Mouse (Mus musculus) heart, postnatal 0 days (tissue): ENCODE results near the gene Olfr464. TPM values are rescaled to one million over a fixed set of nuclear protein-coding genes. Genes with fewer than 3 reads are reported as not detected.
"Not testable (repeated sequence)": the region's sequence is repeated elsewhere in the genome, so short reads cannot be mapped to it uniquely, and the experiment has no call there.

ENCODE experiments used
- ATAC-seq: fragments of 200-750 bp; cut with Nextera tagmentation; 2 replicates; pipeline ENCODE4 v1.8.0; 2017; ENCODE audit warnings: low read depth, moderate number of reproducible peaks, moderate library complexity; ENCODE audit not compliant: insufficient read depth
- DNase-seq: peaks from one replicate; pipeline ENCODE4 v3.0.0-alpha.2; 2016; ENCODE audit warnings: low spot score
- H3K27ac ChIP-seq: fragments of 300-500 bp; sonication (generic); 2 replicates; pipeline ENCODE4 v1.5.1; 2014; ENCODE audit warnings: low read depth, mild to moderate bottlenecking
- H3K27me3 ChIP-seq: fragments of 300-500 bp; sonication (generic); 2 replicates; pipeline ENCODE4 v1.6.1; 2014; ENCODE audit warnings: low read length, mixed read lengths; ENCODE audit not compliant: control insufficient read depth, insufficient read depth
- H3K36me3 ChIP-seq: fragments of 300-500 bp; sonication (generic); replicated peaks from 2 replicates; pipeline ENCODE4 v1.6.1; 2014; ENCODE audit warnings: low read length, mixed read lengths; ENCODE audit not compliant: control insufficient read depth, insufficient read depth
- H3K4me1 ChIP-seq: fragments of 300-500 bp; sonication (generic); 2 replicates; pipeline ENCODE4 v1.6.1; 2014; ENCODE audit warnings: antibody characterized with exemption; ENCODE audit not compliant: control insufficient read depth, insufficient read depth
- H3K4me2 ChIP-seq: fragments of 300-500 bp; sonication (generic); 2 replicates; pipeline ENCODE4 v1.6.1; 2014; ENCODE audit warnings: low read depth, mild to moderate bottlenecking, low read length, moderate library complexity
- H3K4me3 ChIP-seq: fragments of 300-500 bp; sonication (generic); 2 replicates; pipeline ENCODE4 v1.5.1; 2014; ENCODE audit warnings: low read depth, low read length
- H3K9ac ChIP-seq: fragments of 300-500 bp; sonication (generic); replicated peaks from 2 replicates; pipeline ENCODE4 v1.6.1; 2014; ENCODE audit warnings: low read depth, low read length, mixed read lengths
- H3K9me3 ChIP-seq: fragments of 300-500 bp; sonication (generic); replicated peaks from 2 replicates; pipeline ENCODE4 v1.6.1; 2016; ENCODE audit warnings: low read length; ENCODE audit not compliant: control insufficient read depth
- CTCF ChIP-seq: IDR thresholded peaks from 2 replicates; pipeline ENCODE4 v1.5.1; 2016; ENCODE audit warnings: antibody characterized with exemption, control low read depth, low read depth
- EP300 ChIP-seq: IDR thresholded peaks from 2 replicates; pipeline ENCODE4 v1.6.1; 2016; ENCODE audit warnings: antibody characterized with exemption, low read depth
- WGBS: fragments of 180-500 bp; shearing (Covaris S2); extraction: QIAGEN DNeasy Blood & Tissue Kit; methylation state at CpG from one replicate; pipeline ENCODE4 v1.1.7; 2014; 5-methylcytosine and 5-hydroxymethylcytosine counted together
- polyA plus RNA-seq: library from polyadenylated mRNA; unstranded; fragments of >200 nt; fragmentation: Nextera tagmentation; extraction: Ambion mirVana; gene quantifications from 2 replicates; pipeline ENCODE4 v1.2.1, GENCODE M21; 2015
- total RNA-seq: library from RNA; depleted of rRNA; stranded (reverse); fragments of >200 nt; gene quantifications from 2 replicates; pipeline ENCODE4 v1.2.3, GENCODE M21; 2014; ENCODE audit warnings: low replicate concordance

Olfr464 gene
- total and polyA plus RNA-seq, 2 experiments from 2014 or later, result not detected

- ATAC-seq (no peak), DNase-seq (no peak)
- Histone ChIP-seq H3K4me1 (no peaks in the 10 kb centered on the region), H3K27ac (no peak overlapping the region), H3K36me3 (no peaks in the 10 kb centered on the region), H3K4me3 (no peak overlapping the region), H3K4me2 (no peak overlapping the region), H3K27me3 (no peaks in the 10 kb centered on the region), H3K9me3 (no peaks in the 10 kb centered on the region), H3K9ac (no peak overlapping the region)
- TF ChIP-seq EP300, result no peak
- TF ChIP-seq CTCF, result peak; percentile 51
- WGBS, result 44% methylated on average over 5 of the region's 5 CpGs
These were observed 37.3 kb downstream of the Olfr464 start for GRCm38 (mm10) chr11:87883493-87883892.

- Histone ChIP-seq H3K9ac (no peak overlapping the region), H3K4me3 (no peak overlapping the region), H3K27me3 (0 out of 2 replicates have a peak, but pooled peaks cover 2% of the 10 kb centered on the region), H3K9me3 (no peaks in the 10 kb centered on the region), H3K36me3 (no peaks in the 10 kb centered on the region), H3K27ac (no peak overlapping the region), H3K4me2 (no peak overlapping the region), H3K4me1 (no peaks in the 10 kb centered on the region)
- TF ChIP-seq EP300 (no peak), CTCF (no peak)
- 56% methylated on average over 4 of the region's 4 CpGs for WGBS
- DNase-seq (no peak), ATAC-seq (no peak)
These were observed 39.1 kb downstream of the Olfr464 start for GRCm38 (mm10) chr11:87881714-87882113.

GRCm38 (mm10) chr11:87879826-87880225, 40.9 kb downstream of the Olfr464 start:
- TF ChIP-seq CTCF (no peak), EP300 (no peak)
- Histone ChIP-seq H3K4me1 (no peaks in the 10 kb centered on the region), H3K4me3 (no peak overlapping the region), H3K9ac (no peak overlapping the region), H3K36me3 (no peaks in the 10 kb centered on the region), H3K4me2 (no peak overlapping the region), H3K9me3 (no peaks in the 10 kb centered on the region), H3K27me3 (0 out of 2 replicates have a peak, but pooled peaks cover 2% of the 10 kb centered on the region), H3K27ac (no peak overlapping the region)
- ATAC-seq, result no peak
- DNase-seq, result no peak
- WGBS, result 81% methylated on average over 9 of the region's 9 CpGs

GRCm38 (mm10) chr11:87875436-87875835, 45.3 kb downstream of the Olfr464 start, which contains the start of gene Epx:
TSS of gene Epx (minus strand) at chr11:87875536.
- WGBS, result 80% methylated on average over 6 of the region's 6 CpGs
- Histone ChIP-seq H3K36me3 (no peaks in the 10 kb centered on the region), H3K27ac (no peak within 1 kb of the TSS), H3K4me2 (no peak within 1 kb of the TSS), H3K9ac (no peak within 1 kb of the TSS), H3K9me3 (no peaks in the 10 kb centered on the region), H3K27me3 (0 out of 2 replicates have a peak, but pooled peaks cover 2% of the 10 kb centered on the region), H3K4me3 (no peak within 1 kb of the TSS), H3K4me1 (no peaks in the 10 kb centered on the region)
- ATAC-seq, result no peak
- TF ChIP-seq EP300 (no peak), CTCF (no peak)
- DNase-seq, result no peak

- H3K4me3 ChIP-seq, result no peak overlapping the region
- H3K9me3 ChIP-seq, result no peaks in the 10 kb centered on the region
- DNase-seq (no peak), ATAC-seq (no peak)
- 0 out of 2 replicates have a peak, but pooled peaks cover under 1% of the 10 kb centered on the region for H3K27me3 ChIP-seq
- H3K9ac ChIP-seq, result no peak overlapping the region
- H3K36me3 ChIP-seq, result no peaks in the 10 kb centered on the region
- WGBS, result 31% methylated on average over 8 of the region's 8 CpGs
- TF ChIP-seq CTCF (no peak), EP300 (no peak)
- H3K4me1 ChIP-seq, result no peaks in the 10 kb centered on the region
- no peak overlapping the region for H3K27ac ChIP-seq
- no peak overlapping the region for H3K4me2 ChIP-seq
These were observed 49.0 kb downstream of the Olfr464 start for GRCm38 (mm10) chr11:87871766-87872165.

- no peaks in the 10 kb centered on the region for H3K9me3 ChIP-seq
- no peaks in the 10 kb centered on the region for H3K36me3 ChIP-seq
- TF ChIP-seq EP300, result no peak
- no peak for TF ChIP-seq CTCF
- WGBS, result 71% methylated on average over 2 of the region's 2 CpGs
- ATAC-seq (no peak), DNase-seq (no peak)
- no peak overlapping the region for H3K9ac ChIP-seq
- no peak overlapping the region for H3K4me2 ChIP-seq
- no peak overlapping the region for H3K4me3 ChIP-seq
- no peaks in the 10 kb centered on the region for H3K27me3 ChIP-seq
- no peaks in the 10 kb centered on the region for H3K4me1 ChIP-seq
- no peak overlapping the region for H3K27ac ChIP-seq
These were observed 50.7 kb downstream of the Olfr464 start for GRCm38 (mm10) chr11:87870096-87870495.

GRCm38 (mm10) chr11:87866891-87867290, 53.9 kb downstream of the Olfr464 start:
- not testable (repeated sequence) for H3K27ac ChIP-seq, H3K4me2 ChIP-seq, ATAC-seq, H3K27me3 ChIP-seq, DNase-seq, H3K4me3 ChIP-seq, H3K9me3 ChIP-seq, H3K4me1 ChIP-seq, H3K36me3 ChIP-seq, H3K9ac ChIP-seq
- 76% methylated on average over 1 of the region's 2 CpGs for WGBS
